Mouse (Mus musculus) adipocyte (in vitro differentiated cells): ENCODE results near the gene Car6.

Experiments
- DNase-seq: peaks from one replicate; pipeline ENCODE4 v3.0.0-alpha.2; 2016; ENCODE audit warnings: low spot score

Car6 gene

GRCm38 (mm10) chr4:150201232-150201631 is at the start of gene Car6:
TSS of gene Car6 (minus strand) at chr4:150201332.
- no peak for DNase-seq

- DNase-seq = no peak
These were observed 48.7 kb upstream of the Car6 start for GRCm38 (mm10) chr4:150249731-150250270.

- DNase-seq = no peak
These were observed 47.8 kb upstream of the Car6 start for GRCm38 (mm10) chr4:150248917-150249316.

GRCm38 (mm10) chr4:150248009-150248408 is 46.9 kb upstream of the Car6 start:
- peak; percentile 80 for DNase-seq

- no peak for DNase-seq
These were observed 44.7 kb upstream of the Car6 start for GRCm38 (mm10) chr4:150245876-150246275.

GRCm38 (mm10) chr4:150242745-150243144 is 41.6 kb upstream of the Car6 start:
- DNase-seq = no peak

GRCm38 (mm10) chr4:150241708-150242107 is 40.6 kb upstream of the Car6 start:
- DNase-seq = no peak

GRCm38 (mm10) chr4:150240381-150240886 is 39.3 kb upstream of the Car6 start:
- no peak for DNase-seq

GRCm38 (mm10) chr4:150239951-150240368 is 38.8 kb upstream of the Car6 start:
- DNase-seq = peak; percentile 88

GRCm38 (mm10) chr4:150239503-150239902 is 38.4 kb upstream of the Car6 start:
- no peak for DNase-seq

GRCm38 (mm10) chr4:150239087-150239480 is 38.0 kb upstream of the Car6 start:
- DNase-seq = no peak

- DNase-seq = peak; percentile 54
These were observed 37.4 kb upstream of the Car6 start for GRCm38 (mm10) chr4:150238433-150239086.

GRCm38 (mm10) chr4:150237636-150238361 is 36.7 kb upstream of the Car6 start:
- DNase-seq = peak; percentile 24

- DNase-seq = peak; percentile 97
These were observed 35.7 kb upstream of the Car6 start, which contains the start of gene Eno1 for GRCm38 (mm10) chr4:150236521-150237481. TSS of gene Eno1 (plus strand) at chr4:150236721.

GRCm38 (mm10) chr4:150236031-150236430 is 34.9 kb upstream of the Car6 start:
- no peak for DNase-seq

- no peak for DNase-seq
These were observed 34.5 kb upstream of the Car6 start for GRCm38 (mm10) chr4:150235585-150235984.

GRCm38 (mm10) chr4:150234599-150235327 is 33.6 kb upstream of the Car6 start:
- DNase-seq = peak; percentile 17

GRCm38 (mm10) chr4:150231871-150232270 is 30.7 kb upstream of the Car6 start:
- no peak for DNase-seq

GRCm38 (mm10) chr4:150230460-150231407 is 29.6 kb upstream of the Car6 start:
- no peak for DNase-seq
